Mouse (Mus musculus) forebrain, embryonic 15.5 days (tissue): Measurements from ENCODE around the gene Fam45a. TPM values are rescaled to one million over a fixed set of nuclear protein-coding genes. Genes with fewer than 3 reads are reported as not detected.

ENCODE experiments used
- ATAC-seq: fragments of 200-750 bp; cut with Nextera tagmentation; replicated peaks from 2 replicates; pipeline ENCODE4 v1.8.0; 2017; ENCODE audit warnings: mild to moderate bottlenecking, moderate TSS enrichment, moderate library complexity
- H3K27ac ChIP-seq: fragments of 300-500 bp; sonication (generic); replicated peaks from 2 replicates; pipeline ENCODE4 v1.5.1; 2015; ENCODE audit warnings: mild to moderate bottlenecking, inconsistent platforms
- H3K27me3 ChIP-seq: fragments of 300-500 bp; sonication (generic); 2 replicates; pipeline ENCODE4 v1.6.1; 2015; ENCODE audit warnings: inconsistent platforms
- H3K36me3 ChIP-seq: fragments of 300-500 bp; sonication (generic); 2 replicates; pipeline ENCODE4 v1.6.1; 2015; ENCODE audit warnings: mild to moderate bottlenecking, inconsistent platforms
- H3K4me1 ChIP-seq: fragments of 300-500 bp; sonication (generic); 2 replicates; pipeline ENCODE4 v1.6.1; 2015; ENCODE audit warnings: inconsistent platforms
- H3K4me2 ChIP-seq: fragments of 300-500 bp; sonication (generic); replicated peaks from 2 replicates; pipeline ENCODE4 v1.6.1; 2015; ENCODE audit warnings: mild to moderate bottlenecking, inconsistent platforms
- H3K4me3 ChIP-seq: fragments of 300-500 bp; sonication (generic); 2 replicates; pipeline ENCODE4 v1.5.1; 2015; ENCODE audit warnings: mild to moderate bottlenecking, inconsistent platforms
- H3K9ac ChIP-seq: fragments of 300-500 bp; sonication (generic); replicated peaks from 2 replicates; pipeline ENCODE4 v1.6.1; 2015; ENCODE audit warnings: mild to moderate bottlenecking, inconsistent platforms
- H3K9me3 ChIP-seq: fragments of 300-500 bp; sonication (generic); 2 replicates; pipeline ENCODE4 v1.6.1; 2016; ENCODE audit warnings: inconsistent platforms
- WGBS: fragments of 180-500 bp; shearing (Covaris S2); methylation state at CpG from one replicate; pipeline ENCODE4 v1.1.7; 2015; ENCODE audit warnings: mixed read lengths; 5-methylcytosine and 5-hydroxymethylcytosine counted together
- polyA plus RNA-seq: library from polyadenylated mRNA; unstranded; fragments of >200 nt; fragmentation: Nextera tagmentation; extraction: Ambion mirVana; gene quantifications from 2 replicates; pipeline ENCODE4 v1.2.1, GENCODE M21; 2015

Gene Fam45a
- polyA plus RNA-seq: 41.4 and 42.9 TPM in 2 replicates

GRCm38 (mm10) chr19:60811098-60812035 lies at the start of gene Fam45a:
Fam45a (plus strand) TSS chr19:60811585.
- Histone ChIP-seq H3K27ac (peak within 1 kb of the TSS; percentile 68), H3K9ac (peak within 1 kb of the TSS; percentile 79), H3K4me1 (peaks cover 9% of the 10 kb centered on the region), H3K9me3 (no peaks in the 10 kb centered on the region), H3K4me2 (peak within 1 kb of the TSS; percentile 51), H3K4me3 (peak within 1 kb of the TSS; percentile 75), H3K36me3 (peaks cover 12% of the 10 kb centered on the region), H3K27me3 (no peaks in the 10 kb centered on the region)
- 2% methylated on average over 40 of the region's 45 CpGs for WGBS
- ATAC-seq: peak; percentile 100

- Histone ChIP-seq H3K4me1 (no peaks in the 10 kb centered on the region), H3K9me3 (no peaks in the 10 kb centered on the region), H3K27ac (no peak overlapping the region), H3K9ac (no peak overlapping the region), H3K4me2 (no peak overlapping the region), H3K4me3 (no peak overlapping the region), H3K27me3 (no peaks in the 10 kb centered on the region), H3K36me3 (peaks cover 78% of the 10 kb centered on the region)
- no peak for ATAC-seq
- WGBS: 93% methylated on average over 6 of the region's 6 CpGs
These were observed 38.0 kb upstream of the Fam45a start for GRCm38 (mm10) chr19:60773366-60773765.

- H3K4me2 ChIP-seq: no peak overlapping the region
- H3K9me3 ChIP-seq: no peaks in the 10 kb centered on the region
- WGBS: 87% methylated on average over 3 of the region's 3 CpGs
- no peak for ATAC-seq
- H3K4me1 ChIP-seq: peaks cover 14% of the 10 kb centered on the region
- no peak overlapping the region for H3K4me3 ChIP-seq
- H3K27me3 ChIP-seq: no peaks in the 10 kb centered on the region
- H3K36me3 ChIP-seq: peaks cover 32% of the 10 kb centered on the region
- no peak overlapping the region for H3K27ac ChIP-seq
- H3K9ac ChIP-seq: no peak overlapping the region
These were observed 29.4 kb upstream of the Fam45a start for GRCm38 (mm10) chr19:60782034-60782433.

- no peak for ATAC-seq
- Histone ChIP-seq H3K4me2 (no peak overlapping the region), H3K27me3 (no peaks in the 10 kb centered on the region), H3K36me3 (peaks cover 15% of the 10 kb centered on the region), H3K27ac (no peak overlapping the region), H3K9me3 (no peaks in the 10 kb centered on the region), H3K4me1 (peaks cover 36% of the 10 kb centered on the region), H3K9ac (no peak overlapping the region), H3K4me3 (no peak overlapping the region)
- 68% methylated on average over 1 of the region's 1 CpGs for WGBS
These were observed 26.7 kb upstream of the Fam45a start for GRCm38 (mm10) chr19:60784712-60785111.

- no peaks in the 10 kb centered on the region for H3K27me3 ChIP-seq
- peak overlapping the region; percentile 15; the same call in 1 of the 2 replicates for H3K4me2 ChIP-seq
- no peaks in the 10 kb centered on the region for H3K36me3 ChIP-seq
- no peak overlapping the region for H3K27ac ChIP-seq
- no peak overlapping the region for H3K4me3 ChIP-seq
- no peaks in the 10 kb centered on the region for H3K9me3 ChIP-seq
- ATAC-seq: no peak
- 56% methylated on average over 2 of the region's 2 CpGs for WGBS
- H3K4me1 ChIP-seq: peaks cover 39% of the 10 kb centered on the region
- H3K9ac ChIP-seq: no peak overlapping the region
These were observed 23.8 kb upstream of the Fam45a start for GRCm38 (mm10) chr19:60787465-60788150.

- H3K27ac ChIP-seq: no peak overlapping the region
- H3K36me3 ChIP-seq: no peaks in the 10 kb centered on the region
- ATAC-seq: no peak
- no peaks in the 10 kb centered on the region for H3K27me3 ChIP-seq
- H3K9ac ChIP-seq: no peak overlapping the region
- WGBS: 44% methylated on average over 6 of the region's 6 CpGs
- H3K4me3 ChIP-seq: peak overlapping the region; percentile 100
- peak overlapping the region; percentile 55 for H3K4me2 ChIP-seq
- peaks cover 39% of the 10 kb centered on the region for H3K4me1 ChIP-seq
- H3K9me3 ChIP-seq: no peaks in the 10 kb centered on the region
These were observed 23.0 kb upstream of the Fam45a start for GRCm38 (mm10) chr19:60788214-60788960.

GRCm38 (mm10) chr19:60789452-60789851 lies 21.9 kb upstream of the Fam45a start:
- H3K4me3 ChIP-seq: peak overlapping the region; percentile 100
- H3K4me2 ChIP-seq: peak overlapping the region; percentile 55
- peaks cover 39% of the 10 kb centered on the region for H3K4me1 ChIP-seq
- H3K9ac ChIP-seq: peak overlapping the region; percentile 100
- peak overlapping the region; percentile 97 for H3K27ac ChIP-seq
- no peaks in the 10 kb centered on the region for H3K9me3 ChIP-seq
- no peak for ATAC-seq
- H3K27me3 ChIP-seq: no peaks in the 10 kb centered on the region
- 1% methylated on average over 7 of the region's 7 CpGs for WGBS
- H3K36me3 ChIP-seq: no peaks in the 10 kb centered on the region

GRCm38 (mm10) chr19:60789919-60790506 lies 21.4 kb upstream of the Fam45a start:
- Histone ChIP-seq H3K4me1 (peaks cover 39% of the 10 kb centered on the region), H3K27me3 (no peaks in the 10 kb centered on the region), H3K9ac (peak overlapping the region; percentile 100), H3K27ac (peak overlapping the region; percentile 97), H3K4me3 (peak overlapping the region; percentile 100), H3K4me2 (peak overlapping the region; percentile 55), H3K36me3 (no peaks in the 10 kb centered on the region), H3K9me3 (no peaks in the 10 kb centered on the region)
- WGBS: under 1% methylated on average over 60 of the region's 60 CpGs
- ATAC-seq: peak; percentile 77

GRCm38 (mm10) chr19:60790551-60791161 lies 20.7 kb upstream of the Fam45a start, which contains the start of gene Eif3a:
Eif3a (minus strand) TSS chr19:60790658.
- Histone ChIP-seq H3K9me3 (no peaks in the 10 kb centered on the region), H3K36me3 (no peaks in the 10 kb centered on the region), H3K4me3 (peak within 1 kb of the TSS; percentile 100), H3K4me2 (peak within 1 kb of the TSS; percentile 55), H3K9ac (peak within 1 kb of the TSS; percentile 100), H3K27me3 (no peaks in the 10 kb centered on the region), H3K27ac (peak within 1 kb of the TSS; percentile 97), H3K4me1 (peaks cover 39% of the 10 kb centered on the region)
- peak; percentile 98 for ATAC-seq
- under 1% methylated on average over 52 of the region's 57 CpGs for WGBS

- Histone ChIP-seq H3K27ac (peak overlapping the region; percentile 97), H3K27me3 (no peaks in the 10 kb centered on the region), H3K4me1 (peaks cover 34% of the 10 kb centered on the region), H3K36me3 (no peaks in the 10 kb centered on the region), H3K9me3 (no peaks in the 10 kb centered on the region), H3K4me3 (peak overlapping the region; percentile 100), H3K9ac (peak overlapping the region; percentile 100), H3K4me2 (peak overlapping the region; percentile 55)
- 11% methylated on average over 9 of the region's 9 CpGs for WGBS
- 0 out of 2 replicates have a peak, but pooled peaks have one; percentile 18 for ATAC-seq
These were observed 20.2 kb upstream of the Fam45a start for GRCm38 (mm10) chr19:60791164-60791563.

GRCm38 (mm10) chr19:60793170-60793707 lies 18.1 kb upstream of the Fam45a start:
- ATAC-seq: no peak
- no peak overlapping the region for H3K9ac ChIP-seq
- WGBS: 94% methylated on average over 2 of the region's 2 CpGs

More at GRCm38 (mm10) chr19:60793170-60793707, 18.1 kb upstream of the Fam45a start:
- Histone ChIP-seq H3K9me3 (no peaks in the 10 kb centered on the region), H3K4me1 (peaks cover 16% of the 10 kb centered on the region), H3K4me2 (no peak overlapping the region), H3K27me3 (no peaks in the 10 kb centered on the region), H3K4me3 (no peak overlapping the region), H3K36me3 (no peaks in the 10 kb centered on the region), H3K27ac (no peak overlapping the region)
